Mouse (Mus musculus): ENCODE measurements around the gene Inafm1.

DNA sequence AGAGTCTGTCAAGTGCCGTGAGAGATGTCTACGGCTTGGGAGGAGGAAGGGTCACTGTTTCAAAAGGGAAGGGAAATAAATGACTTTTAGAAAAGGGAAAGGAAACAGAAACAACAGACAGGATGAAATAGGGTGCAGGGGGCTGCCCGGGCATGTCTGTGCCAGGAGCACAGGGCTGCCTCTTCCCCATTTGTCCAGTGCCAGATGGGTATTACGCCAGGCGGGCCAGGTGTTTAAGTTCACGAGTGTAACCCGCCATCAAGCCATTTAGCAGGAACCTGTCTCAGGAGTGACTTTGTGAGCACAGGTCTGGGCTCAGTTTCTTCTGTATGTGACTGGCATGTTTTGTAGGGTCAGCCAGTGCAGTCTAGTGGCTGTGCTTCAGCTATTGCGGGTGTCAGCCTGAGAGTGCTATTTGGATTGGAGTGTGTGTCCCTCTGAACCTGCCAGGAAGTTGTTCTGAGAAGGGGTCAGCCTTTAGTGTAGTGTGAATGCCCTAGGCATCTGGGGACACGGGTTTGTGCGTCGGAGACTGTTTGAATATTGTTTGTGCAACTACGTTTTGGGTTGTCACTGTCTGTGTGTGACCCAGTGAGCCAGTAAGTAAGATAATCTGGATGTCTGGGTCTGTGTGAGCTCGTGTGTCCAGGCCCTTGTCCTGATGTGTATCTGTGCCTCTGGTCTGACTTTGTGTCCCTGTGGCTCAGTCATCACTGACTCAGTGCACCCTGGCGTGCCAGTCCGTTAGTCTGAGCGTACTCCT, 35.3 kb upstream of the Inafm1 start:
- TF ChIP-seq ZMIZ1 (IDR thresholded peaks at IDR 0.05; ENCODE audit: low read depth, low read length) (no peak), JUND (IDR thresholded peaks at IDR 0.05; ENCODE audit: low read depth, low read length) (no peak), CTCF (IDR thresholded peaks at IDR 0.05 in 2 of 3, conservative IDR thresholded peaks at IDR 0.05 in 1 of 3; ENCODE audit: control insufficient read depth in 1 of 3, insufficient read depth in 1 of 3, low read depth in 2 of 3, low read length in 3 of 3, poor library complexity in 1 of 3, severe bottlenecking in 1 of 3) (no peak), CHD1 (IDR thresholded peaks at IDR 0.05; ENCODE audit: low read depth, low read length) (no peak), ZNF384 (IDR thresholded peaks at IDR 0.05; ENCODE audit: low read depth, low read length) (no peak), CHD2 (IDR thresholded peaks at IDR 0.05; ENCODE audit: low read length) (no peak), UBTF (IDR thresholded peaks at IDR 0.05; ENCODE audit: borderline replicate concordance, insufficient read depth, low read depth, low read length) (no peak), POLR2AphosphoS5 (IDR thresholded peaks at IDR 0.05; ENCODE audit: borderline replicate concordance, low read depth, low read length) (no peak; the same call in 1 of the 2 replicates), POLR2A (IDR thresholded peaks at IDR 0.05; ENCODE audit: control insufficient read depth in 1 of 2, insufficient read depth in 1 of 2, low read depth in 1 of 2, low read length in 2 of 2, poor library complexity in 1 of 2) (no peak)

Data from MEL (cell line).